Mouse (Mus musculus): Measurements from ENCODE around the gene Hnrnph2. TPM values are rescaled to one million over a fixed set of nuclear protein-coding genes. Genes with fewer than 3 reads are reported as not detected.

The Hnrnph2 gene
- polyA plus RNA-seq, 1 experiment = 117 TPM

DNA sequence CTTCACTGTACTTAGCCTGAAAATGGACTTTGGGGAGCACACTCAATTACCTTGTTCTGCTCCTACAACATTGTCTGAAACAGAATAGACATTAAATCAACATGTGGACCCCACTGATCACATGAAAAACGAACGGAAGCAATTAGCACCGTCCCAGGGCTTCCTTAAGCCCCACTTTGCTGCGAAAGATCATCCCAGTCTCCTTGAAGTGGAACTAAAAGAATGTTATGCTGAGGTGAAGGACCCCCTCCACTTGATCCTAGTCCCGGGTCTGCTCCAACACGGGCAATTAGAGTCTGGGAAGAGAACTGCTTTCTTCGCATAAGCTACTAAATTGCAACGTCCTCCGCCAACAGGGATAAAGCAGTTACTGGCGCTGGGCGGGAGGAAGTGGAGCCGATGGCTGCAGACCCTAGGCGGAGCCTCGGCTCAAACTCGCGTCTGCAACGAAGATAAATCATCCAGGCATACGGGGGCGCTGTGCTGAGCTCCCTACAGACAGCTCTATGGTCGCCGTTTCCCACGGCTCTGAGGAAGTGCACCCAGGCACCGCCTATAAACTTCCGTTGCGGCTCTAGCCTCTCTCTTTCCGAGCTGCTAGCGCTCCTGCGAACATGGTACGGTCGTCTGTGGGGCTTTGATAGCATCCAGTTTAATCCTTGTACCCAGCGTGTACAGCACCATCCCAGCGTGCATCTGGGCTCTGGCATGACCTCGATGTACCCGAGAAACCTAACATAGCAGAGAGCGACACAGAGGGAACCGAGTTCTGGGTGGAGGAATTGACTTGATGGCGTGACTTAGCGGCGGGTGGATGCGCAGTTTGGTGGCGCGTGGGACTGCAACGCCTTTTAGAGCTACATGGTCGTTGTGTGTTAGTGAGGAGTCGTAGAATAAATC is 15.6 kb upstream of the Hnrnph2 start, which contains the start of gene Rpl36a:
Rpl36a (plus strand) TSS at position 552 of the 900 bp plus-strand sequence.
- H3K4me3 ChIP-seq (ENCODE audit: insufficient read depth, low read length) = peak within 1 kb of the TSS; percentile 73
- no peaks in the 10 kb centered on the region for H3K4me1 ChIP-seq (ENCODE audit: control insufficient read depth, insufficient read depth, low read length)
- peak within 1 kb of the TSS; percentile 89 for H3K27ac ChIP-seq (ENCODE audit: insufficient read depth, low read length)
- peak; percentile 94 for TF ChIP-seq POLR2A (IDR thresholded peaks at IDR 0.05; ENCODE audit: low read depth, low read length)
- TF ChIP-seq CTCF (IDR thresholded peaks at IDR 0.05; ENCODE audit: borderline replicate concordance, insufficient read depth, low read length) = 0 out of 2 replicates have a peak, but pooled peaks have one; percentile 24

DNA sequence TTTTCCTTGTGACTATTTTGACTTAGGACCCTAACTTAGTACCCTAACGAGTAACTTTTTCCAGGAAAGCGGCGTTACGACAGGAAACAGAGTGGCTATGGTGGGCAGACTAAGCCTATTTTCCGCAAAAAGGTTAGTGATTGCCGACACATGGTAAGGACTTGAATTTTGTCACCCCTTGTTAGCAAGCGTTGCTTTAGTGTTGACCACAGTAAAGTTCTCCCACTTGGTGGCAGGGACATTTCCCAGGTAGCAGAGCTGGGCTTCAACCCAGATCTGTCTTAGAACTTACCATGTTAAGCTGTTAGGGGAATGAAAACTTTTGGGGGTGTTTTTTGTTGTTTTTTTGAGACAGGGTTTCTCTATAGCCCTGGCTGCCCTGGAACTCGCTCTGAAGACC is 14.5 kb upstream of the Hnrnph2 start:
- Histone ChIP-seq H3K4me3 (ENCODE audit: insufficient read depth, low read length) (peak overlapping the region; percentile 73), H3K4me1 (ENCODE audit: control insufficient read depth, insufficient read depth, low read length) (no peaks in the 10 kb centered on the region), H3K27ac (ENCODE audit: insufficient read depth, low read length) (peak overlapping the region; percentile 18; the same call in 1 of the 2 replicates)
- TF ChIP-seq CTCF (IDR thresholded peaks at IDR 0.05; ENCODE audit: borderline replicate concordance, insufficient read depth, low read length) = no peak
- TF ChIP-seq POLR2A (IDR thresholded peaks at IDR 0.05; ENCODE audit: low read depth, low read length) = 0 out of 2 replicates have a peak, but pooled peaks have one; percentile 6

DNA sequence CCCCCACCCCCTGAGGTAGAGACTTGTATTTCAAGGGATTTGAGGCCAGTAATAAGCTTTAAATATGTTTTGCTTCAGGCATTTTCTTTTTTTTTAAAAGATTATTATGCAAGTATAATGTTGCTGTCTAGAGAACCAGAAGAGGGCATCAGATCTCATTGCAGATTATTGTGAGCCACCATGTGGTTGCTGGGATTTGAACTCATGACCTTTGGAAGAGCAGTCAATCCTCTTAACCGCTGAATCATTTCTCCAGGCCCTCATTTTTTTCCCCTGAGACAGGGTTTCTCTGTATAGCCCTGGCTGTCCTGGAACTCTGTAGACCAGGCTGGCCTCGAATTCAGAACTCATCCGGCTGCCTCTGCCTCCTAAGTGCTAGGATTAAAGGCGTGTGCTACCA is 12.7 kb upstream of the Hnrnph2 start:
- no peak overlapping the region for H3K27ac ChIP-seq (ENCODE audit: insufficient read depth, low read length)
- H3K4me1 ChIP-seq (ENCODE audit: control insufficient read depth, insufficient read depth, low read length) = no peaks in the 10 kb centered on the region
- TF ChIP-seq POLR2A (IDR thresholded peaks at IDR 0.05; ENCODE audit: low read depth, low read length) = no peak
- TF ChIP-seq CTCF (IDR thresholded peaks at IDR 0.05; ENCODE audit: borderline replicate concordance, insufficient read depth, low read length) = no peak
- H3K4me3 ChIP-seq (ENCODE audit: insufficient read depth, low read length) = no peak overlapping the region

DNA sequence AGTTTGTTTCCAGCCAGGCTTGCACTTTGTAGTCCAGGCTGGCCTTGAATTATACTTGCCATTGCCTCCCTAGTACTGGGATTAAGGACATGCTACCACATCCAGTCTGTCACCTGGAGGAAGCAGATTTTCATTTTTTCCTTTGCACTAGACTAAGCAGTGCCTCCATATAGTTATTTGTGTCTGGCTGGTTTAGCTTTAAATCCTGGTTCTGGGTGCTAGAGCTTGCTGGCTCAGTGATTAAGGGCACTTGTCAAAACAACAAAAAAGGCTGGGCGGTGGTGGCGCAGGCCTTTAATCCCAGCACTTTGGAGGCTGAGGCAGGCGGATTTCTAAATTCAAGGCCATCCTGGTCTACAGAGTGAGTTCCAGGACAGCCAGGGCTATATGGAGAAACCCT is 12.0 kb upstream of the Hnrnph2 start:
- no peak overlapping the region for H3K4me3 ChIP-seq (ENCODE audit: insufficient read depth, low read length)
- no peak overlapping the region for H3K27ac ChIP-seq (ENCODE audit: insufficient read depth, low read length)
- no peak for TF ChIP-seq POLR2A (IDR thresholded peaks at IDR 0.05; ENCODE audit: low read depth, low read length)
- no peak for TF ChIP-seq CTCF (IDR thresholded peaks at IDR 0.05; ENCODE audit: borderline replicate concordance, insufficient read depth, low read length)
- no peaks in the 10 kb centered on the region for H3K4me1 ChIP-seq (ENCODE audit: control insufficient read depth, insufficient read depth, low read length)

DNA sequence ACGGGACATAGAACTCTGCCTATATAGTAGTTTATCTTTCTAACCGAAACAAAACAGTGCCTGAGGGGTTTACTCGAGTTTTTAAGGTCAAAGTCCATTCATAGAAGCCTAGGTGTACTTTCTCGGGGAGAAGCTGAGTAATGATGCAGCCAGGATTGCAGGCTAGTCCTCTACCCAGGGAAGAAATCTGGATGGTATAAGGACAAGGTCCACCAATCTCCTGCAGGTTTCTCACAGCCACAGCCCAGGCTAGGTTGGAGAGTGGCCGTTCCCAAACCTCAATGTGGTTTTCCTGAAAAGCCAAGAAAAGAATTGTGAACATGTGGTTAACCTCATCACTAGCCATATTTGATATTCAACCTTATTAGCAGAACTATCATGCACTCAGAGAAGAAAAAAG is 11.1 kb upstream of the Hnrnph2 start:
- no peak for TF ChIP-seq CTCF (IDR thresholded peaks at IDR 0.05; ENCODE audit: borderline replicate concordance, insufficient read depth, low read length)
- TF ChIP-seq POLR2A (IDR thresholded peaks at IDR 0.05; ENCODE audit: low read depth, low read length) = peak; percentile 22
- H3K4me1 ChIP-seq (ENCODE audit: control insufficient read depth, insufficient read depth, low read length) = no peaks in the 10 kb centered on the region
- H3K4me3 ChIP-seq (ENCODE audit: insufficient read depth, low read length) = no peak overlapping the region
- H3K27ac ChIP-seq (ENCODE audit: insufficient read depth, low read length) = no peak overlapping the region

DNA sequence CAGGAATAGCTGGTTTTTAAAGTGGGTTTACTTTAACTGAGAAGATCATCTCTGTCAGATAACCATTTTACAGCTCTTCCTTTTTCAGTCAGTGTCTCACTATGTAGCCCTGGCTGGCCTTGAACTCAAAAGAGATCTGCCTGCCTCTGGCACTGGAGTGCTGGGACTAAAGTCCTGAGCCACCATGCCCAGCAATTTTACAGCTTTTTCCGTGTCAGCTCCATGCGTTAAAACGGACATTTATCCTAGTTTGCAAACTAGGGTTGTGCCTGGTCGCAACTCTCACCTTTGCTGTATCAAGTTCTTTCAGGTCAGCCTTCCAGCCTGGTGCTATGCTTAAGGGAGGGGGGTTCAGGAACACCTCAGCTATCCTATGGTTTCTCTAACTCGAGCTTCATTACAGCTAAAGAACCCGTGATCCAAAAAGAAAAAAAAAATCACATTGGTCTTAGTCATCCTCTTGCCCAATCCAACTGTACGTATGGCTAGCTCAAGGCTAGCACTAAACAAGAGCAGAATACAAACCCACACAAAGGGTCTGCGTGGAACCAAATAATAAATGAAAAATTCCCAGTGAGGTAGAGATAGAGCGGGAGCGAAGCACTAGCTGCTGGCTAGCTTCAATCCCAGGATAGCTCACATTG is 935 bp upstream of the Hnrnph2 start:
- Histone ChIP-seq H3K4me3 (ENCODE audit: insufficient read depth, low read length) (peak overlapping the region; percentile 69), H3K4me1 (ENCODE audit: control insufficient read depth, insufficient read depth, low read length) (no peaks in the 10 kb centered on the region; the same call in 1 of the 2 replicates), H3K27ac (ENCODE audit: insufficient read depth, low read length) (peak overlapping the region; percentile 35)
- no peak for TF ChIP-seq POLR2A (IDR thresholded peaks at IDR 0.05; ENCODE audit: low read depth, low read length)
- TF ChIP-seq CTCF (IDR thresholded peaks at IDR 0.05; ENCODE audit: borderline replicate concordance, insufficient read depth, low read length) = no peak

DNA sequence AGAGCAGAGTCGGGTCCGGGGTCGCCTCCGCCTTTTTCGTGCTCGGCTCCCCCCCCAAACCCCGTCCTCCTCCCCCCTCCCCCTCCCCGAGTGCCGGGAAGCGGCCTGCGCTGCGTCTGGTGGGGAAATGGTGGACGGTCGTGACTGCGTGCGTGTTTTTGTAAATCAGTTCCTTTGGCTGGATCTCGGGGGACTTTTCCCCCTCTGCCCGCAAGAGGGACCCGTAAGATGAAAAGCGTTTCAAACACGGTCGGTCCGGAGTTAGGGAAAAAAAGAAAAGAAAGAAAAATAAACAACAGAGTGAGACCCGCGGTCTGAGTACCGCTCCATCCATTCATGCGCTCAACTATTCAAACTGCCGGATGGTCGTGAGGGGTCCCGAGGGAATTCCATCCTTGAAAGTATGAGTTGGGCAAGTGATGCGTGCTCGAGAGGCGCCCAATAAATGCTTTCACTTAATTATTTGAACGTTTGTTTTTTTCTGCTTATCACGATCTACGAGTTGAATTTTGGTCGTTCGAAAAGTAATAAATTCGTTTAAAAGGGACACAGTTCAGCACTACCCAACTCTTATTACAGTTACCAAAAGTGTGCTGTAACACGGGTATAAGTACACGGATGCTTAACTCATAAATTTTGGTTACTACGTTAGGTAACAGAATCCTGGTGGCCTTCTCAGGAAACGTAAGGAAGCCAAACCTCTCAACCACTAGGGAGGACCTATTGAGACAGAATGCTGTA is 571 bp downstream of the Hnrnph2 start:
- H3K4me3 ChIP-seq (ENCODE audit: insufficient read depth, low read length) = peak overlapping the region; percentile 64
- H3K27ac ChIP-seq (ENCODE audit: insufficient read depth, low read length) = peak overlapping the region; percentile 66
- no peaks in the 10 kb centered on the region; the same call in 1 of the 2 replicates for H3K4me1 ChIP-seq (ENCODE audit: control insufficient read depth, insufficient read depth, low read length)
- TF ChIP-seq CTCF (IDR thresholded peaks at IDR 0.05; ENCODE audit: borderline replicate concordance, insufficient read depth, low read length) (no peak), POLR2A (IDR thresholded peaks at IDR 0.05; ENCODE audit: low read depth, low read length) (no peak)

DNA sequence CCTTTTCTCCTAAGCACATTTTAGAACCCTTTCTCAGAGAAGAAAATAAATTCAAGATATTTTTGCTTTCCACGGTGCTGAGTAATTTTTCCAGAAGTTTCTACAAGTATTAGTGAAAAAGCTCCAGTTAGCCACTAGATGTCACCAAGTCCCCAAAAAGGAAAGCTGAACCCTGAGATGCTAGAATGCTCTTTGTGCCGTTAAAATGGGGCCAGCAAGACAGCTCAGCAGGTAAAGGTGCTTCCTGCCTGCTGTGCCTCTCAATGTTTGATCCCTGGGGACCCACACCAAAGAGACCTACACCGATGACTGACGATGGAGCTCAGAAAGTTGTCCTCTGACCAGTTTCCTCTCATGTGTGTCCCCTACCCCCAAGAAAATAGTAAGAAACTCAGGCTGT is 8.5 kb downstream of the Hnrnph2 start:
- Histone ChIP-seq H3K4me1 (ENCODE audit: control insufficient read depth, insufficient read depth, low read length) (no peaks in the 10 kb centered on the region; the same call in 1 of the 2 replicates), H3K27ac (ENCODE audit: insufficient read depth, low read length) (no peak overlapping the region), H3K4me3 (ENCODE audit: insufficient read depth, low read length) (no peak overlapping the region)
- no peak for TF ChIP-seq POLR2A (IDR thresholded peaks at IDR 0.05; ENCODE audit: low read depth, low read length)

DNA sequence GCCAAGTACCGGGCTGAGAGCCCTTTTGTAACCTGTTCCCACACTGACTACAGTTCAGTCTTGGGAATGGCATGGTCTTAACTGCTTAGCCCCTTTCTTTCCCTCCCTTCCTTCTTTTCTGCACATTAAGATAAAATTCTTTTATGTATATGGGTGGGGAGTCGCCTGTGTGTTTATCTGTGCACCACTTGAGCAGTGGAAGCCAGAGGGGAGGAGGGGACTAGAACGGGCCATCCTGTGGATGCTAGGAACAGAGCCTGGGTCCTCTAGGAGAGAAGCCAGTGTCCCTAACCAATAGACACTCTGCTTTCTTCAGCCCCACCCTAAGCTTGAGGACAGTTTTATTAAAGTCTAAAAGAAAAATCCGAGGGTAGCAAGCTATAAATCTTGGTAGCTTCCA is 10.0 kb downstream of the Hnrnph2 start:
- Histone ChIP-seq H3K4me3 (ENCODE audit: insufficient read depth, low read length) (no peak overlapping the region), H3K4me1 (ENCODE audit: control insufficient read depth, insufficient read depth, low read length) (no peaks in the 10 kb centered on the region; the same call in 1 of the 2 replicates), H3K27ac (ENCODE audit: insufficient read depth, low read length) (no peak overlapping the region)
- no peak for TF ChIP-seq CTCF (IDR thresholded peaks at IDR 0.05; ENCODE audit: borderline replicate concordance, insufficient read depth, low read length)
- no peak for TF ChIP-seq POLR2A (IDR thresholded peaks at IDR 0.05; ENCODE audit: low read depth, low read length)
